Mouse (Mus musculus) T-cell, adult 66 days (primary cell): ENCODE measurements around the gene Olfr116. TPM values are rescaled to one million over a fixed set of nuclear protein-coding genes. Genes with fewer than 3 reads are reported as not detected.

Source experiments
- total RNA-seq, 2 experiments: library from RNA; stranded (reverse); gene quantifications; 3 replicates in 1 of 2; 4 replicates in 1 of 2; pipeline ENCODE4 v1.2.4; 2023

Olfr116 gene
- not detected for total RNA-seq

DNA sequence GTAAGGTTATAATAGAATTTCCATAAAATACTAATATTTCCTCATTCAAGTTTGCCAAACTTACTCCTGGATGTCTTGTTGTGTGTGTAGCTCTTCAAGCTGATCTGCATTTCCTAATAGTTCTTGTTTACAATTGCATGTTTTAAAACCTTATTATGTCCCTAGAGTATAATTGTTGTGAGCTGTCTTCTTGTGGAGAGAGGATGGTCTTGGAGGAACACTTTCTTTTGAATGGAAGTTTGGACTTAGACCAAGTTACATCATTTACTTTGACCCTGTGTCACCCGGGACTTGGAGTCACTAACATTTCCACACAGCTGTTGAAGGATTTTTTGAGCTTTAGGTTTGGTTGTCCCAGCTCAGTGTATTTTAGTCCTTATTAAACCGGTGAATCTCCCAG lies at the start of gene Olfr116, which contains the start of gene Olfr115:
Olfr116 (minus strand) TSS at position 191 of the 400 bp plus-strand sequence.
Olfr115 (minus strand) TSS at position 101 of the 400 bp plus-strand sequence.

DNA sequence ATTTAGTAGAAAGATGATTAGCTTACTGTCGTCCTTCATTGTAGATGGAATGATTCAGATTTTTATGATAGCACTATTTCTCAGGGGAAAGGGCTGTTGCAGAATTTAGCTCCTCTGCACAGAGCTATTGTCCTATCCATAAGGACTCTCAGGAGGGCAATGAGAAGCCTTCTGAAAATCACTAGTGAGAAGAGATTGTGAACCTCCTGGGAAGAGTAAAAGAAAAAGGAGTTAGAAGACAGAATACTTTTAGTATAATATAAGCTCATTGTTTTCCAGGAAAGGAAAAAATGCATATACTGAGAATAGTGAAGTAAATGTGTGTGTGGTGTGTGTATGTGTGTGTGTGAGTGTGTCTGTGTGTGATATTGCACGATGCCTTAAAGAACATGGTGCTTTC lies 39.7 kb upstream of the Olfr116 start, which contains the start of gene Olfr118:
Olfr118 (plus strand) TSS at position 301 of the 400 bp plus-strand sequence.

DNA sequence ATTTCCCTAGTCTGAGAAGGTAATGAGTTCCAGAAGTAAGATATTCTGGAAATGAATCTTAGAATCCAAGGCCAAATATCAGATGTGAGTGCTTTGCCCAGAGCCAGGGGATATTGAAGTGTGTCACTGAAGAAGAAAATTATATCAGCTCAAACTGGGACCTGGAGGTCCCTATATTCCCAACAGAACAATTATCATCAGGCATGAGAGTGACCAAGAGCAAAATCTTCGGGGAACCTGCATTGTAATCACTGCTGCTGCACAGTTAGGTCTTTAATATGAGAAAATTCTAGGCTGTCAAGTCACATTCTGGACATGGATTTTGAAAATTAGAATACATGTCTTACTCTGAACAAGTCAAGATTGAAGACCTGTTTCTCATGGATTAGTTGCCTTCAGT lies 36.7 kb upstream of the Olfr116 start, which contains the start of gene Olfr117:
Olfr117 (minus strand) TSS at position 101 of the 400 bp plus-strand sequence.

DNA sequence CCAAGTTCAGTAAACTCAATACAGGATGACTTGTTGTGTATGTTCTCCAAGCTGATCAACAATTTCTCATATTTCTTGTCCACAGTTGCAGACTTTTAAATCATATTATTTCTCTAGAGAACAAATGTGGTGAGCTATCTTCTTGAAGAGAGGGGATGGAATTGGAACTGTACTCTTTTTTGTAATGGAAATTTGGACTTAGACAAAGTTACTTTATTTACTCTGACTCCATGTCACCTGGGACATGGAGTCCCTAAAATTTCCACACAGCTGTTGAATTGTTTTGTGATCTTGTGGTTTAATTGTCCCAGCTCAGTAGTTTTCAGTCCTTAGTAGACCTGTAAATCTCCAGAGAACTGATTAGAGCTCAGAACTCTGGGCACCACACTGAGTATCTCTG lies 34.4 kb downstream of the Olfr116 start, which contains the start of gene Olfr114:
Olfr114 (minus strand) TSS at position 101 of the 400 bp plus-strand sequence.

DNA sequence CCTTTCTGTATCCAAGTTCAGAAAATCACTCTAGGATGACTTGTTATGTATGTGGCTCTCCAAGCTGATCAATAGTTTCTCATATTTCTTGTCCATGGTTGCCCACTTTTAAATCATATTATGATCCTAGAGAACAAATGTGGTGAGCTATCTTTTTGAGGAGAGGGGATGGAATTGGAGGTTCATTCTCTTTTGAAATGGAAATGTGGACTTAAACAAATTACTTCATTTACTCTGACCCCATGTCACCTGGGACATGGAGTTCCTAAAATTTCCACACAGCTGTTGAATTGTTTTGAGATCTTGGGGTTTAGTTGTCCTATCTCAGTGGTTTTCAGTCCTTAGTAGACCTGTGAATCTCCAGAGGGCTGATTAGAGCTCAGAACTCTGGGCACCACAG lies 49.4 kb downstream of the Olfr116 start, which contains the start of gene Olfr113:
Olfr113 (minus strand) TSS at position 101 of the 400 bp plus-strand sequence.

Other genes with a start within 250 kb of the Olfr116 start
- gene Olfr105-ps, start 248.2 kb downstream of the Olfr116 start, total RNA-seq: not detected
- gene Olfr106-ps, start 236.8 kb downstream of the Olfr116 start, total RNA-seq: not detected
- gene Olfr107, start 228.0 kb downstream of the Olfr116 start, total RNA-seq: not detected
- gene Olfr108, start 181.7 kb downstream of the Olfr116 start, total RNA-seq: not detected
- not detected for gene Olfr109, start 168.3 kb downstream of the Olfr116 start, total RNA-seq
- not detected for gene H2-M2, start 143.6 kb downstream of the Olfr116 start, total RNA-seq
- gene Olfr110, start 134.7 kb downstream of the Olfr116 start, total RNA-seq: not detected
- not detected for gene Olfr111, start 119.2 kb downstream of the Olfr116 start, total RNA-seq
- not detected for gene Olfr112, start 57.7 kb downstream of the Olfr116 start, total RNA-seq
- gene Olfr113, start 49.5 kb downstream of the Olfr116 start, total RNA-seq: not detected
- not detected for gene Olfr114, start 34.5 kb downstream of the Olfr116 start, total RNA-seq
- gene Olfr115, start 90 bp downstream of the Olfr116 start, total RNA-seq: not detected
- gene Olfr117, start 36.6 kb upstream of the Olfr116 start, total RNA-seq: not detected
- not detected for gene Olfr118, start 39.8 kb upstream of the Olfr116 start, total RNA-seq
- not detected for gene Olfr119, start 69.4 kb upstream of the Olfr116 start, total RNA-seq
- not detected for gene Olfr120, start 94.6 kb upstream of the Olfr116 start, total RNA-seq
- not detected for gene Olfr121, start 121.7 kb upstream of the Olfr116 start, total RNA-seq
- gene Olfr122, start 141.4 kb upstream of the Olfr116 start, total RNA-seq: not detected
- not detected for gene Olfr123, start 166.3 kb upstream of the Olfr116 start, total RNA-seq
- gene Olfr124, start 172.7 kb upstream of the Olfr116 start, total RNA-seq: not detected
- gene Olfr125, start 205.8 kb upstream of the Olfr116 start, total RNA-seq: not detected
- gene Olfr126, start 220.3 kb upstream of the Olfr116 start, total RNA-seq: not detected